Mouse (Mus musculus): Measurements from ENCODE around the gene Pdzd4.

DNA sequence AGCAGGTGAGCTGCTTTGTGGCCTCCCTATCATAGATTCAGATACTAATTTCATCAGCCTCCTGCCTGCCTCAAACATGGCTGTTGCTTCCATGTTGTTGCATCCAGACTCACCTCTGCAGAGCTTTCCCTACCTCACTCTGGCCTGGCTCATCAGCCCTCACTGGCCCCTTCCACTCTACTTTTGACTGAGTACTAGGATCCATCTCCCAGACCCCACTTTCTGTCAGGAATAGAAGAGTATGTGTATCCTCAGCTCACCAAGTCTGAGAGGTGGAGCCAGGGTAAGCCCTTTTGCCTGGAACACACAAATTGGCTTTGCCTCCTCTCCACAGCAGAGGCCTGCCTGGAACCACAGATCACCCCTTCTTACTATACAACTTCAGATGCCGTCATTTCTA, 36.3 kb downstream of the Pdzd4 start:
- TF ChIP-seq POLR2A (IDR thresholded peaks at IDR 0.05; ENCODE audit: borderline replicate concordance, low read depth, low read length) (no peak), CTCF (IDR thresholded peaks at IDR 0.05; ENCODE audit: low read depth, low read length) (no peak)
